Mouse (Mus musculus) lung, adult 2 months (tissue): ENCODE results near the gene Decr2. TPM values are rescaled to one million over a fixed set of nuclear protein-coding genes. Genes with fewer than 3 reads are reported as not detected.

ENCODE experiments used
- DNase-seq: peaks from one replicate; pipeline ENCODE4 v3.0.0; 2022
- H3K4me1 ChIP-seq: fragments of 200-500 bp; 2 replicates; pipeline ENCODE4 v1.6.1; 2011; ENCODE audit warnings: low read length; ENCODE audit not compliant: control insufficient read depth, insufficient read depth
- H3K4me3 ChIP-seq: fragments of 200-500 bp; replicated peaks from 2 replicates; pipeline ENCODE3; 2011; ENCODE audit warnings: low read depth, mild to moderate bottlenecking, control low read depth, low read length; ENCODE audit errors: extremely low read depth
- CTCF ChIP-seq: fragments of 200-500 bp; IDR thresholded peaks from 2 replicates; pipeline ENCODE4 v1.5.1; 2011; ENCODE audit warnings: mild to moderate bottlenecking, low read length, control low read depth; ENCODE audit not compliant: insufficient read depth
- POLR2A ChIP-seq: fragments of 200-500 bp; IDR thresholded peaks from 2 replicates; pipeline ENCODE4 v1.6.1; 2011; ENCODE audit warnings: low read depth, mild to moderate bottlenecking, control low read depth, low read length, borderline replicate concordance; ENCODE audit errors: extremely low read depth
- WGBS: fragments of 180-500 bp; shearing (Covaris S2); methylation state at CpG from one replicate; pipeline ENCODE4 v1.1.7; 2018; 5-methylcytosine and 5-hydroxymethylcytosine counted together
- polyA plus RNA-seq: library from polyadenylated mRNA; depleted of rRNA; stranded (reverse); fragments of >200 nt; gene quantifications from 2 replicates; pipeline ENCODE4 v1.2.3, GENCODE M21; 2012

Gene Decr2
- polyA plus RNA-seq, 1 experiment, result 16.7 TPM

DNA sequence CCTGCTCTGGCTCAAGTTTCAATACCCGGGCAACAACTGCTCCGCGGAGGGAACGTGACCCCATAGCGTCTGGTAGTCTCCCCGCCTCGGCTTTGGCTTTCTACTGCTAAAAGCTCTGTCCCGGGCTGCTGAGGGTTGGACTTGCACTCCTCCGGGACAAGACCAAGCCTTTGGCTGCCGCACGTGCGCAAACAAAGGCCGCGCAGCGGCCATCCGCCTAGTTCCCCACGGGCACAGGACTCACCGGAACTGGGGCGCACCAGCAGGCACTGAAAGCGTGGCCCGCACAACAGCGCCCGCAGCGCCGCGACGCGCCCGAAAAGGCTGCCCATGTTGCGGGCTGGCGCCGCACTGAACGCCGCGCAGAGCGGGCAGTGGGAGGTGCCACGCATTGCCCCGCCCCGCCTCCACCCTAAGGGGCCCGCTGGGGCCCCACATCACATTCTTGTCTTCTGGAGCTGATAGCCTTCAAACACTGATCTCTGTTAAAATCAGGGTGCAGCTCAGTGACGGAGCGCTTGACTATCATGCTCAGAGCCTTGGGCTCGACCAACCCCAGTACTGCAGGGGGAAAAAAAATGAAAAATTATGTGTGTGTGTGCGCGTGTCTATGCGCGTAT, 5.1 kb upstream of the Decr2 start, which contains the start of gene Nme4:
Gene Nme4 (minus strand): TSS at position 482 of the 620 bp plus-strand sequence.
- peak; percentile 40 for DNase-seq
- TF ChIP-seq CTCF, result no peak
- TF ChIP-seq POLR2A, result no peak
- Histone ChIP-seq H3K4me1 (no peaks in the 10 kb centered on the region), H3K4me3 (peak within 1 kb of the TSS; percentile 54)
- WGBS, result 3% methylated on average over 47 of the region's 47 CpGs

DNA sequence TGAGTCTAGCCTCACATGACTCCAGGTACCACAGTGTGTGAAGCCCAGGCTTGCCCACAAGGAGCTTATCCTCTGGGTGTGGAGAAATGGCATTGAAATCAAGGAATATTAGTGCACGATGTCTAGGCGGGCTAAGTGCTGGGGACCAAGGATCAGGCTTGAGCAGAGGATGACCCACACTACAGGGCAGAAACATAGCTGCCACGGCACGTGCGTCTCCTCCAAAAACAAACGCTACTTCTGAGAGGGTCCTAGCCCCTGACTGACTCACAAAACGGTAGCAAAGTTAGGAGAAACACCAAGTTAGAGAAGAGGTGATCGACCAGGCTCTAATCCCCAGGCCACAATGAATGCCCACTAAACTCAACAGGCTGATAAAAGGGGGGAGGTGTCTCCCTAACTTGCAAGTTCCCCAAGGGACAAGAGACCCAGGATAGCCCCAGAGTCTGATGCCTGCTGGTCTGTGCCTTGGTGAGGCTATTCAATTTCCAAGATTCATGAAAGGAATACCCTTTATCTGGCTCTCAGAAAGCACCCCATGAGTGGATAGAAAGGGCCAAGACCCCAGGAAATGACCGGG, 4.5 kb upstream of the Decr2 start:
- TF ChIP-seq CTCF, result no peak
- TF ChIP-seq POLR2A, result no peak
- no peak for DNase-seq
- WGBS, result 57% methylated on average over 9 of the region's 9 CpGs
- H3K4me3 ChIP-seq, result no peak overlapping the region
- H3K4me1 ChIP-seq, result no peaks in the 10 kb centered on the region

- Histone ChIP-seq H3K4me1 (no peaks in the 10 kb centered on the region), H3K4me3 (no peak overlapping the region)
- WGBS, result 83% methylated on average over 9 of the region's 9 CpGs
- TF ChIP-seq POLR2A, result no peak
- DNase-seq, result no peak
Observed at GRCm38 (mm10) chr17:26087059-26087564, 3.0 kb downstream of the Decr2 start.

GRCm38 (mm10) chr17:26080867-26081266, 9.3 kb downstream of the Decr2 start:
- Histone ChIP-seq H3K4me3 (no peak overlapping the region), H3K4me1 (no peaks in the 10 kb centered on the region)
- WGBS, result 34% methylated on average over 2 of the region's 2 CpGs
- TF ChIP-seq POLR2A (no peak), CTCF (no peak)
- DNase-seq, result no peak

- Histone ChIP-seq H3K4me1 (no peaks in the 10 kb centered on the region), H3K4me3 (no peak overlapping the region)
- no peak for TF ChIP-seq POLR2A
- TF ChIP-seq CTCF, result no peak
- no peak for DNase-seq
- WGBS, result 55% methylated on average over 2 of the region's 2 CpGs
Observed at GRCm38 (mm10) chr17:26078851-26079250, 11.3 kb downstream of the Decr2 start.

DNA sequence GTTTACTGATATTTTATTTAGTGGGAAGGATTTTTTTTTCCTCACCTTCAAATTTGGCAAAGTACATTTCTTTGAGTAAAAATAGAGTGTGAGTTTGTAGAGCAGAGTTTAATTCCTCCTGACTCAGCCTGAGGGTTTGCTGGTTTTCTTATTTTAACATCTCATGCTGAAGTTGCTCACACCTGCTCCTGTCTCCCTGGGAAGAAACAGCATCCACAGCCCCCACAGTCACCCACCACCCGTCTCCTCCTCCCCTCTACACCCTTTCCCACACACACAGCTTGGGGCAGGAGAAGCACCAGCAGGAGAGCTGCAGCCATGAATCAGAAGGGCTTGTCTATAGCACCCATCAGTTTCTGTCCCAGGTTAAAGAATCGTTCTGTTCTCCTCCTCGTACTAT, 14.9 kb downstream of the Decr2 start:
- no peak for DNase-seq
- no peak for TF ChIP-seq POLR2A
- no peak for TF ChIP-seq CTCF
- 75% methylated on average over 3 of the region's 3 CpGs for WGBS
- H3K4me3 ChIP-seq, result no peak overlapping the region
- H3K4me1 ChIP-seq, result no peaks in the 10 kb centered on the region

DNA sequence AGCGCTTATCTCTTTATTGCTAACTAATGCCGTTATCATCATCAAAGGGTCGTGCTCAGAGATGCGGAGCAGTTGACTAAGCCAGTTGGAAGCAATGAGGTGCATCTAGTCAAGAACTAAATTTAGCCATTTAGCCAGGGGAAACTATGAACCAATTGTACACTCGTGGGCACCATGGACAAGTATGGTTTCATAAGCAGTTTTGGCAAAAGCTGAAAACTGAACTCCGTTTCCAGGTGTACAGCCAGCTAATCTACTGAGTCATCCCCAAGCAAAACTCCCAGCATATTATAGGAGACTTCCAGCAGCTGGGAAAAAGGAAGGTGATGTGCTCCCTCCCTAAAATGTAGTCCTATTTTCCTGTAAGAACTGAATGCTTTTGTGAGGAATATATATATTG, 20.0 kb downstream of the Decr2 start:
- no peak overlapping the region for H3K4me3 ChIP-seq
- 20% methylated on average over 6 of the region's 6 CpGs for WGBS

GRCm38 (mm10) chr17:26068831-26069739, 21.1 kb downstream of the Decr2 start, which contains the start of gene Rab11fip3:
Rab11fip3 (minus strand) TSS chr17:26069555.
- peak; percentile 85 for DNase-seq
- Histone ChIP-seq H3K4me1 (peaks cover 26% of the 10 kb centered on the region), H3K4me3 (peak within 1 kb of the TSS; percentile 87)
- peak; percentile 79; the same call in 1 of the 2 replicates for TF ChIP-seq POLR2A
- no peak for TF ChIP-seq CTCF
- under 1% methylated on average over 94 of the region's 94 CpGs for WGBS

More for the DNA sequence above, 20.0 kb downstream of the Decr2 start:
- H3K4me1 ChIP-seq, result peaks cover 23% of the 10 kb centered on the region
- TF ChIP-seq POLR2A (no peak), CTCF (no peak)
- DNase-seq, result no peak
